Mouse (Mus musculus): ENCODE data around the gene Scaf1.

The Scaf1 gene

GRCm38 (mm10) chr7:45015957-45016612, at the start of gene Scaf1:
Gene Scaf1 (minus strand): TSS chr7:45016363.
- DNase-seq (ENCODE audit: low read depth, low spot score) = peak; percentile 99

- peak; percentile 97 for DNase-seq (ENCODE audit: low read depth, low spot score)
These were observed 46.2 kb upstream of the Scaf1 start, which contains the start of the genes Nosip and Prrg2 for GRCm38 (mm10) chr7:45062239-45062835. Gene Nosip (plus strand): TSS chr7:45062429. Gene Prrg2 (minus strand): TSS chr7:45062677.

GRCm38 (mm10) chr7:45061532-45062075, 45.4 kb upstream of the Scaf1 start:
- DNase-seq (ENCODE audit: low read depth, low spot score) = no peak

GRCm38 (mm10) chr7:45060632-45061122, 44.5 kb upstream of the Scaf1 start:
- DNase-seq (ENCODE audit: low read depth, low spot score) = no peak

GRCm38 (mm10) chr7:45058607-45059571, 42.7 kb upstream of the Scaf1 start:
- DNase-seq (ENCODE audit: low read depth, low spot score) = peak; percentile 70

- DNase-seq (ENCODE audit: low read depth, low spot score) = no peak
These were observed 40.8 kb upstream of the Scaf1 start for GRCm38 (mm10) chr7:45056972-45057348.

GRCm38 (mm10) chr7:45056329-45056971, 40.3 kb upstream of the Scaf1 start:
- no peak for DNase-seq (ENCODE audit: low read depth, low spot score)

- peak; percentile 98 for DNase-seq (ENCODE audit: low read depth, low spot score)
These were observed 37.9 kb upstream of the Scaf1 start for GRCm38 (mm10) chr7:45053931-45054510.

- peak; percentile 71 for DNase-seq (ENCODE audit: low read depth, low spot score)
These were observed 37.2 kb upstream of the Scaf1 start for GRCm38 (mm10) chr7:45053117-45053930.

- peak; percentile 66 for DNase-seq (ENCODE audit: low read depth, low spot score)
These were observed 36.6 kb upstream of the Scaf1 start, which contains the start of gene Prr12 for GRCm38 (mm10) chr7:45052862-45053116. Gene Prr12 (minus strand): TSS chr7:45052881.

GRCm38 (mm10) chr7:45052181-45052861, 36.2 kb upstream of the Scaf1 start:
- DNase-seq (ENCODE audit: low read depth, low spot score) = no peak

GRCm38 (mm10) chr7:45051601-45051974, 35.4 kb upstream of the Scaf1 start:
- DNase-seq (ENCODE audit: low read depth, low spot score) = no peak

GRCm38 (mm10) chr7:45050945-45051600, 34.9 kb upstream of the Scaf1 start:
- DNase-seq (ENCODE audit: low read depth, low spot score) = peak; percentile 93

GRCm38 (mm10) chr7:45048923-45049657, 32.9 kb upstream of the Scaf1 start:
- DNase-seq (ENCODE audit: low read depth, low spot score) = no peak

- DNase-seq (ENCODE audit: low read depth, low spot score) = no peak
These were observed 32.1 kb upstream of the Scaf1 start for GRCm38 (mm10) chr7:45048001-45048890.

GRCm38 (mm10) chr7:45047491-45047890, 31.3 kb upstream of the Scaf1 start:
- DNase-seq (ENCODE audit: low read depth, low spot score) = no peak

- no peak for DNase-seq (ENCODE audit: low read depth, low spot score)
These were observed 30.7 kb upstream of the Scaf1 start for GRCm38 (mm10) chr7:45046853-45047350.

All from forelimb bud, embryonic 11.5 days (tissue).